In genomic region chr19:29255327-29256027, GRCm38 (mm10) we compare ENCODE assay signal across 13 mouse cellular contexts. TPM values are rescaled to one million over a fixed set of nuclear protein-coding genes. Genes with fewer than 3 reads are reported as not detected.
A peak's percentile ranks its signal among the peaks of the same experiment; 100 is the strongest.
DNase-seq lines count a peak whose midpoint lies in the region; ATAC-seq and TF ChIP-seq lines count a peak whose summit lies in the region.
"Had no signal": no experiment of that assay in that cellular context is flagged by ENCODE, and none has a peak within 500 bp of the region (broad histone marks: within the 10 kb centered on the region; RNA-seq: fewer than 3 reads in every experiment).

No protein-coding gene starts in this region.

- peak; percentile 31 for DNase-seq in heart, postnatal 0 days (ENCODE audit: low spot score)
- no peak for DNase-seq in heart, embryonic 10.5 days (ENCODE audit: low spot score)
- DNase-seq in neural tube, embryonic 10.5 days (ENCODE audit: extremely low spot score, low spot score) = no peak
- DNase-seq in midbrain, embryonic 10.5 days (ENCODE audit: low spot score) = no peak
- no peak for DNase-seq in Muller cell, postnatal 12 days (ENCODE audit: inconsistent ontology term)
- no peak for DNase-seq in frontal cortex, postnatal 25 days (ENCODE audit: low spot score in 2 of 2)
- no peak for DNase-seq in thymus, postnatal 25 days
- DNase-seq: cerebellum, postnatal 14 days; liver, embryonic 13.5 days; retina, postnatal 1 day had no signal

- no peaks in the 10 kb centered on the region for H3K27me3 ChIP-seq in heart, postnatal 0 days (ENCODE audit: control insufficient read depth, insufficient read depth, low read length)
- no peaks in the 10 kb centered on the region for H3K27me3 ChIP-seq in heart, embryonic 10.5 days (ENCODE audit: insufficient read depth, poor library complexity, severe bottlenecking)
- no peaks in the 10 kb centered on the region for H3K27me3 ChIP-seq in neural tube, embryonic 12.5 days (replicated peaks)
- H3K27me3 ChIP-seq in midbrain, embryonic 10.5 days (ENCODE audit: low read depth, poor library complexity, severe bottlenecking) = peaks cover 13% of the 10 kb centered on the region; the same call in 1 of the 2 replicates
- H3K27me3 ChIP-seq: liver, embryonic 13.5 days had no signal

- peaks cover 15% of the 10 kb centered on the region for H3K4me1 ChIP-seq in heart, postnatal 0 days (ENCODE audit: control insufficient read depth, insufficient read depth)
- H3K4me1 ChIP-seq in heart, embryonic 10.5 days = peaks cover 19% of the 10 kb centered on the region; the same call in 1 of the 2 replicates
- H3K4me1 ChIP-seq in neural tube, embryonic 12.5 days = peaks cover 23% of the 10 kb centered on the region
- H3K4me1 ChIP-seq in midbrain, embryonic 10.5 days = peaks cover 50% of the 10 kb centered on the region

- TF ChIP-seq EP300 in heart, postnatal 0 days (IDR thresholded peaks at IDR 0.05; ENCODE audit: low read depth) = no peak

- TF ChIP-seq CTCF in heart, postnatal 0 days (IDR thresholded peaks at IDR 0.05; ENCODE audit: low read depth) = no peak

- no peak overlapping the region for H3K4me2 ChIP-seq in heart, postnatal 0 days (ENCODE audit: low read depth, low read length)
- 0 out of 2 replicates have a peak overlapping the region, but pooled peaks have one; percentile 73 for H3K4me2 ChIP-seq in neural tube, embryonic 12.5 days (replicated peaks)
- H3K4me2 ChIP-seq: heart, embryonic 11.5 days had no signal

- H3K9me3 ChIP-seq in heart, postnatal 0 days (replicated peaks; ENCODE audit: control insufficient read depth, low read length) = no peaks in the 10 kb centered on the region
- H3K9me3 ChIP-seq in heart, embryonic 10.5 days = no peaks in the 10 kb centered on the region
- no peaks in the 10 kb centered on the region for H3K9me3 ChIP-seq in neural tube, embryonic 12.5 days
- H3K9me3 ChIP-seq in midbrain, embryonic 10.5 days (replicated peaks) = no peaks in the 10 kb centered on the region
- H3K9me3 ChIP-seq: liver, embryonic 13.5 days had no signal

- WGBS in heart, postnatal 0 days = 72% methylated on average over 7 of the region's 7 CpGs
- WGBS in heart, embryonic 10.5 days = 89% methylated on average over 7 of the region's 7 CpGs
- WGBS in neural tube, embryonic 12.5 days = 81% methylated on average over 7 of the region's 7 CpGs
- WGBS in midbrain, embryonic 10.5 days = 91% methylated on average over 7 of the region's 7 CpGs

- peak overlapping the region; percentile 44 for H3K27ac ChIP-seq in heart, postnatal 0 days (ENCODE audit: low read depth)
- H3K27ac ChIP-seq in heart, embryonic 10.5 days = no peak overlapping the region
- H3K27ac ChIP-seq in neural tube, embryonic 12.5 days = no peak overlapping the region
- 0 out of 2 replicates have a peak overlapping the region, but pooled peaks have one; percentile 61 for H3K27ac ChIP-seq in midbrain, embryonic 10.5 days (replicated peaks)

- no peak for ATAC-seq in heart, postnatal 0 days (ENCODE audit: insufficient read depth, low read depth)
- no peak for ATAC-seq in neural tube, embryonic 12.5 days (ENCODE audit: low FRiP score, low read depth)
- ATAC-seq: intestine, embryonic 16.5 days had no signal

- H3K4me3 ChIP-seq in heart, postnatal 0 days (ENCODE audit: low read depth, low read length) = no peak overlapping the region
- H3K4me3 ChIP-seq in heart, embryonic 10.5 days = no peak overlapping the region
- no peak overlapping the region for H3K4me3 ChIP-seq in neural tube, embryonic 12.5 days
- peak overlapping the region; percentile 70; the same call in 1 of the 2 replicates for H3K4me3 ChIP-seq in midbrain, embryonic 10.5 days

- H3K36me3 ChIP-seq in heart, postnatal 0 days (replicated peaks; ENCODE audit: control insufficient read depth, insufficient read depth, low read length) = no peaks in the 10 kb centered on the region
- H3K36me3 ChIP-seq in heart, embryonic 10.5 days = no peaks in the 10 kb centered on the region
- no peaks in the 10 kb centered on the region for H3K36me3 ChIP-seq in neural tube, embryonic 12.5 days
- H3K36me3 ChIP-seq in midbrain, embryonic 10.5 days = no peaks in the 10 kb centered on the region

- no peak overlapping the region for H3K9ac ChIP-seq in heart, postnatal 0 days (replicated peaks; ENCODE audit: low read depth, low read length)
- H3K9ac ChIP-seq in neural tube, embryonic 12.5 days = no peak overlapping the region

RNA-seq across cellular contexts. Expression of gene Jak2, which starts 3.8 kb away (rescaled TPM):
- total RNA-seq in heart, postnatal 0 days (2014; rRNA removed; ENCODE audit: low replicate concordance) = 11.5 and 11.6 TPM in 2 replicates
- polyA plus RNA-seq in heart, postnatal 0 days (2015; fragmentation: Nextera tagmentation; extraction: Ambion mirVana) = 4.4 and 5.2 TPM in 2 replicates
- polyA plus RNA-seq in heart, embryonic 10.5 days (2016; fragmentation: Nextera tagmentation; extraction: Ambion mirVana) = 7.8 and 8.1 TPM in 2 replicates
- 14.0 and 14.7 TPM in 2 replicates for polyA plus RNA-seq in neural tube, embryonic 12.5 days (2016; fragmentation: Nextera tagmentation; extraction: Ambion mirVana)
- polyA plus RNA-seq in midbrain, embryonic 10.5 days (2016; fragmentation: Nextera tagmentation; extraction: Ambion mirVana) = 5.9 and 7.7 TPM in 2 replicates

Comparison
In these comparisons a context has a peak if more than half of its experiments do, and no peak if none do; other contexts are left out.
1. H3K27ac ChIP-seq: peak in heart, postnatal 0 days (single experiment) and midbrain, embryonic 10.5 days (single experiment); none in heart, embryonic 10.5 days (single experiment) and neural tube, embryonic 12.5 days (single experiment).